Mouse (Mus musculus) brain, adult 2 months (tissue): Measurements from ENCODE around the gene Zdhhc6.

Experiments used
- DNase-seq: peaks from one replicate; pipeline ENCODE4 v3.0.0; 2011; ENCODE audit warnings: low read depth, low spot score

The Zdhhc6 gene

GRCm38 (mm10) chr19:55305024-55305423 lies 10.8 kb downstream of the Zdhhc6 start:
- DNase-seq, result no peak

- DNase-seq, result no peak
Measured at GRCm38 (mm10) chr19:55300525-55300924, 15.3 kb downstream of the Zdhhc6 start.

- DNase-seq, result no peak
Measured at GRCm38 (mm10) chr19:55299378-55299777, 16.5 kb downstream of the Zdhhc6 start.

GRCm38 (mm10) chr19:55297961-55298360 lies 17.9 kb downstream of the Zdhhc6 start:
- DNase-seq, result peak; percentile 11

- no peak for DNase-seq
Measured at GRCm38 (mm10) chr19:55297489-55297888, 18.3 kb downstream of the Zdhhc6 start.

- DNase-seq, result no peak
Measured at GRCm38 (mm10) chr19:55296301-55296700, 19.5 kb downstream of the Zdhhc6 start.

- DNase-seq, result no peak
Measured at GRCm38 (mm10) chr19:55295556-55295955, 20.3 kb downstream of the Zdhhc6 start.

GRCm38 (mm10) chr19:55295075-55295474 lies 20.8 kb downstream of the Zdhhc6 start:
- DNase-seq, result no peak

- no peak for DNase-seq
Measured at GRCm38 (mm10) chr19:55293175-55293574, 22.7 kb downstream of the Zdhhc6 start.

GRCm38 (mm10) chr19:55292210-55292850 lies 23.5 kb downstream of the Zdhhc6 start:
- no peak for DNase-seq

- DNase-seq, result no peak
Measured at GRCm38 (mm10) chr19:55290621-55291270, 25.1 kb downstream of the Zdhhc6 start.

- no peak for DNase-seq
Measured at GRCm38 (mm10) chr19:55288974-55289373, 26.9 kb downstream of the Zdhhc6 start.

- DNase-seq, result no peak
Measured at GRCm38 (mm10) chr19:55286034-55286433, 29.8 kb downstream of the Zdhhc6 start.

- no peak for DNase-seq
Measured at GRCm38 (mm10) chr19:55284093-55284492, 31.7 kb downstream of the Zdhhc6 start.

- no peak for DNase-seq
Measured at GRCm38 (mm10) chr19:55276770-55277169, 39.1 kb downstream of the Zdhhc6 start.

GRCm38 (mm10) chr19:55276100-55276499 lies 39.7 kb downstream of the Zdhhc6 start:
- DNase-seq, result no peak

- no peak for DNase-seq
Measured at GRCm38 (mm10) chr19:55273340-55273739, 42.5 kb downstream of the Zdhhc6 start.

- no peak for DNase-seq
Measured at GRCm38 (mm10) chr19:55271448-55271847, 44.4 kb downstream of the Zdhhc6 start.

- DNase-seq, result no peak
Measured at GRCm38 (mm10) chr19:55269051-55269450, 46.8 kb downstream of the Zdhhc6 start.

GRCm38 (mm10) chr19:55268150-55268549 lies 47.7 kb downstream of the Zdhhc6 start:
- no peak for DNase-seq

GRCm38 (mm10) chr19:55266786-55267185 lies 49.0 kb downstream of the Zdhhc6 start:
- no peak for DNase-seq

GRCm38 (mm10) chr19:55265269-55265668 lies 50.6 kb downstream of the Zdhhc6 start:
- DNase-seq, result no peak

- DNase-seq, result no peak
Measured at GRCm38 (mm10) chr19:55260389-55261184, 55.2 kb downstream of the Zdhhc6 start.
